Mouse (Mus musculus) E14TG2a.4 (cell line): ENCODE results near the gene Nrp2.

Experiments used
- CTCF ChIP-seq: conservative IDR thresholded peaks from 2 replicates; pipeline ENCODE4 v1.5.1; 2014; ENCODE audit warnings: low read length
- NANOG ChIP-seq: IDR thresholded peaks from 2 replicates; pipeline ENCODE4 v1.6.1; 2014; ENCODE audit warnings: borderline replicate concordance, low read length, mixed read lengths

DNA sequence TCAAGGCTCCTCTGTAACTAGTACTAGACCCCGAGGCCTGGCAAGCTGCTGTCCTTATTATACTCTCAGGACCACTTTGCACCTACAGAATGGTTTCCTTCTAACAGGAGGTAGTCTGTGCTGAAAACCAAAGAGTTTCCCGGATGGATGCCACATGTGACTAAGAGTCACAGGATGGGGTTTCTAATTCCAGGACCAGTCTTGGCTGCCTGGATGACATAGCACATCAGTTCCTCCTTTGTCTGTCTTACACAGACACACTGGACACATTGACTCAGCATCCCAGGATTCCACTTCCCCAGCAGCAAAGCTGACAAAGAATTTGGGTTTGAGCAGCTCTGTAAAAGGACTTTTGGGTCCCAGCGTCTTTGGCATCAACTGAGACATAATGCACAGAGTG is 17.1 kb downstream of the Nrp2 start:
- no peak for TF ChIP-seq CTCF
- no peak for TF ChIP-seq NANOG
